Mouse (Mus musculus) lung, embryonic 15.5 days (tissue): ENCODE results near the gene Notch3. TPM values are rescaled to one million over a fixed set of nuclear protein-coding genes. Genes with fewer than 3 reads are reported as not detected.

Experiments
- ATAC-seq: fragments of 200-750 bp; cut with Nextera tagmentation; 2 replicates; pipeline ENCODE4 v1.8.0; 2017; ENCODE audit warnings: moderate number of reproducible peaks, borderline replicate concordance; ENCODE audit not compliant: low FRiP score, low TSS enrichment; ENCODE audit errors: extremely low read depth
- H3K27ac ChIP-seq: fragments of 300-500 bp; sonication (generic); 2 replicates; pipeline ENCODE4 v1.5.1; 2015; ENCODE audit warnings: moderate library complexity, mild to moderate bottlenecking, inconsistent platforms
- H3K27me3 ChIP-seq: fragments of 300-500 bp; sonication (generic); 2 replicates; pipeline ENCODE4 v1.6.1; 2015; ENCODE audit warnings: inconsistent platforms
- H3K36me3 ChIP-seq: fragments of 300-500 bp; sonication (generic); 2 replicates; pipeline ENCODE4 v1.6.1; 2015; ENCODE audit warnings: inconsistent platforms
- H3K4me1 ChIP-seq: fragments of 300-500 bp; sonication (generic); 2 replicates; pipeline ENCODE4 v1.6.1; 2015; ENCODE audit warnings: inconsistent platforms
- H3K4me2 ChIP-seq: fragments of 300-500 bp; sonication (generic); 2 replicates; pipeline ENCODE4 v1.6.1; 2015; ENCODE audit warnings: inconsistent platforms, mild to moderate bottlenecking, moderate library complexity
- H3K4me3 ChIP-seq: fragments of 300-500 bp; sonication (generic); 2 replicates; pipeline ENCODE4 v1.5.1; 2015; ENCODE audit warnings: mild to moderate bottlenecking, inconsistent platforms
- H3K9ac ChIP-seq: fragments of 300-500 bp; sonication (generic); 2 replicates; pipeline ENCODE4 v1.6.1; 2015; ENCODE audit warnings: inconsistent platforms
- H3K9me3 ChIP-seq: fragments of 300-500 bp; sonication (generic); 2 replicates; pipeline ENCODE4 v1.6.1; 2016; ENCODE audit warnings: inconsistent platforms
- WGBS: fragments of 180-500 bp; shearing (Covaris S2); methylation state at CpG from one replicate; pipeline ENCODE4 v1.1.7; 2015; 5-methylcytosine and 5-hydroxymethylcytosine counted together
- polyA plus RNA-seq: library from polyadenylated mRNA; unstranded; fragments of >200 nt; fragmentation: Nextera tagmentation; extraction: Ambion mirVana; gene quantifications from 2 replicates; pipeline ENCODE4 v1.2.1, GENCODE M21; 2015

Gene Notch3
- polyA plus RNA-seq, 1 experiment from 2014 or later, result 19.8 TPM

DNA sequence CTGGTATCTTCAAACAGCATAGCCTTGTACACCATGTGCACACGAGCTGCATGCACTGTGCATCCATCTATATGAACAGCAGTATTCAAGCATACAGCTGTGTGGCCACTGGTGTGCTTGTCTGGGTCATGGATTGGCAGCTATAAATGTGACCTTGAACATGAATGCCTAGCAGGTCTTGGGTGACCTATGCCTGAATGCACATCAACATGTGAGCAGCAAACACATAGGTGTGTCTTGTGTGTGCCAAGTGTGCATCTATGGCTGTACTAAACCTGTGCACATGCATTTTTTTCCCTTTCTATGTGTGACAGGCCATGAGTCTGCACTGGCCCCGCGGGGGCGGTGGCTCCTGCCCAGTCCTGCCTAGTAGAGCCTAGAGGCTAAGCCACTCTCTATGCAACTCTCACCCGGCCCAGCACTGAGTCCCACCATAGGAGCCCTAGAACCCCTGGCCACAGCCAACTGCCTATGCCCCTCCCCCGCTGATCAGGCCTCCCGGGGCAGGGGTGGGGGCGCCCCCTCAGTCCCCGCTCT, 1.3 kb downstream of the Notch3 start:
- WGBS, result 5% methylated on average over 9 of the region's 9 CpGs
- H3K27me3 ChIP-seq, result no peaks in the 10 kb centered on the region
- peak; percentile 44 for ATAC-seq
- peaks cover 47% of the 10 kb centered on the region for H3K4me1 ChIP-seq
- H3K4me2 ChIP-seq, result peak overlapping the region; percentile 88
- peak overlapping the region; percentile 75 for H3K9ac ChIP-seq
- H3K9me3 ChIP-seq, result no peaks in the 10 kb centered on the region
- peak overlapping the region; percentile 80 for H3K4me3 ChIP-seq
- peak overlapping the region; percentile 94 for H3K27ac ChIP-seq
- H3K36me3 ChIP-seq, result no peaks in the 10 kb centered on the region

GRCm38 (mm10) chr17:32164780-32165179, 1.9 kb downstream of the Notch3 start:
- no peaks in the 10 kb centered on the region for H3K36me3 ChIP-seq
- peaks cover 47% of the 10 kb centered on the region for H3K4me1 ChIP-seq
- H3K9ac ChIP-seq, result no peak overlapping the region
- no peaks in the 10 kb centered on the region for H3K9me3 ChIP-seq
- no peak overlapping the region; the same call in 1 of the 2 replicates for H3K4me3 ChIP-seq
- ATAC-seq, result no peak
- H3K27ac ChIP-seq, result peak overlapping the region; percentile 25; the same call in 1 of the 2 replicates
- no peaks in the 10 kb centered on the region for H3K27me3 ChIP-seq
- H3K4me2 ChIP-seq, result peak overlapping the region; percentile 88

GRCm38 (mm10) chr17:32163910-32164650, 2.6 kb downstream of the Notch3 start:
- H3K36me3 ChIP-seq, result no peaks in the 10 kb centered on the region
- H3K27ac ChIP-seq, result peak overlapping the region; percentile 25

DNA sequence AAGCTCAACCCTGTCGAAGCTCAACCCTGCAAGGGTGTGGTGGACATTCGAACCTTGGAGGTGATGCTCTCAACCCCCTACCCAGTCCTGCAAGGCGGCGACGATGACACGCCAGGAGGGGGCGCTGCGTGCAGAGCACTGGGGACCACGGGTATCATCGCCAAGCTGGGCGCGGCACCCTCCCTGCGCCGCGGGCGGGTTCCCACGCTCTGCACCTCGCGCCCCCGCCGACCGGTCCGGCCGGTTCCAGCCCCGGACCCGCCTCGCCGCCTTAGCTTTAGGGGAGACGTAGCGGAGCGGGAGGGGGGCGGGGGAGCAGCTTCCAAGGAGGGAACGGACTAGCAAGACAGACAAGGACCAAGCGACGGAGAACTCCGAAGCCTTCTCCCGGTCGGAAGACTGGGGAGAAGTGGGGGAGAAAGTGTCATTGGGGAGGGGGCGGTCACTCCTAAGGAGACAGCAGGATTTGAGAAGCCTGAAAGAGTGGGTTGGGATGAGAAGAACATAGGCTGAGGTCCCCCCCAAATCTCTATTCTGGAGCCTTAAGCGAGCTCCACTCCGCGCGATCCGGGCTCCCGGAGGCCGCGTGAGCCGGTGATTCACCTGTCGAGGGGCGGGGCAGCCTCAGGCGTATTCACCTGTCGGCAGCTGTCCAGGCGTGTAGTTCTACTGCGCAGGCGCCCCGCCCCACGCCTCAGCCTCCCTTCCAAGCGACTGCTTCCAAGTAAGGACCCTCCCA, 4.4 kb downstream of the Notch3 start:
- Histone ChIP-seq H3K9ac (peak overlapping the region; percentile 35), H3K9me3 (no peaks in the 10 kb centered on the region), H3K4me3 (peak overlapping the region; percentile 45), H3K27me3 (no peaks in the 10 kb centered on the region), H3K27ac (peak overlapping the region; percentile 83), H3K4me2 (peak overlapping the region; percentile 82), H3K36me3 (0 out of 2 replicates have a peak, but pooled peaks cover 12% of the 10 kb centered on the region), H3K4me1 (peaks cover 44% of the 10 kb centered on the region)
- 1% methylated on average over 54 of the region's 58 CpGs for WGBS
- peak; percentile 50 for ATAC-seq

More at GRCm38 (mm10) chr17:32163910-32164650, 2.6 kb downstream of the Notch3 start:
- WGBS, result 36% methylated on average over 6 of the region's 6 CpGs
- H3K4me3 ChIP-seq, result peak overlapping the region; percentile 5; the same call in 1 of the 2 replicates
- ATAC-seq, result no peak
- no peak overlapping the region for H3K9ac ChIP-seq
- H3K4me2 ChIP-seq, result peak overlapping the region; percentile 34
- no peaks in the 10 kb centered on the region for H3K9me3 ChIP-seq
- H3K4me1 ChIP-seq, result peaks cover 45% of the 10 kb centered on the region
- H3K27me3 ChIP-seq, result no peaks in the 10 kb centered on the region

GRCm38 (mm10) chr17:32160882-32161281, 5.8 kb downstream of the Notch3 start:
- Histone ChIP-seq H3K27me3 (no peaks in the 10 kb centered on the region), H3K4me2 (no peak overlapping the region), H3K9me3 (no peaks in the 10 kb centered on the region), H3K4me3 (no peak overlapping the region), H3K36me3 (peaks cover 15% of the 10 kb centered on the region), H3K9ac (no peak overlapping the region), H3K4me1 (peaks cover 39% of the 10 kb centered on the region), H3K27ac (no peak overlapping the region)
- ATAC-seq, result no peak
- WGBS, result 74% methylated on average over 4 of the region's 4 CpGs

DNA sequence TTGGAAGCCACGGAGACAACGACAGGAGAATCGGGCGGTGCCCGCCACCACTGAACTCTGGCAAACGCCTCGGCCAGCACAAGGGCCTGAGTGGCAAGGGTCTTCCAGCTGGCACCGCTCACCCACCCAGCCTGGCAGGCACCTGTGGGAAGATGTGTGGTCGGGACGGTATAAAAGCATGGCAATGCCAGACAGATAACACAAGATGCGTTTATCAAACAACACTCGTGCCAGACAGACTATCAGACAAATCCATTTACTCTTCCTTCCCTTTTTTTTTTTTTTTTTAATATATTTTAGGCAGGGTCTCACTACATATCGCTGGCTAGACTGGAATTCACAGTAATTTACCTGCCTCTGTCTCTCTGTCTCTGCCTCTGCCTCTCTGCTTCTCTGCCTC, 7.8 kb downstream of the Notch3 start:
- 80% methylated on average over 13 of the region's 13 CpGs for WGBS

GRCm38 (mm10) chr17:32146718-32147117, 19.9 kb downstream of the Notch3 start:
- H3K36me3 ChIP-seq, result peaks cover 67% of the 10 kb centered on the region
- H3K27ac ChIP-seq, result no peak overlapping the region
- WGBS, result 87% methylated on average over 8 of the region's 8 CpGs
- H3K9ac ChIP-seq, result no peak overlapping the region
- no peak overlapping the region for H3K4me2 ChIP-seq
- no peaks in the 10 kb centered on the region for H3K9me3 ChIP-seq
- no peak overlapping the region for H3K4me3 ChIP-seq
- H3K4me1 ChIP-seq, result peaks cover 3% of the 10 kb centered on the region
- H3K27me3 ChIP-seq, result no peaks in the 10 kb centered on the region
- ATAC-seq, result no peak

More for the DNA sequence above, 7.8 kb downstream of the Notch3 start:
- Histone ChIP-seq H3K4me3 (no peak overlapping the region), H3K9me3 (no peaks in the 10 kb centered on the region), H3K27me3 (no peaks in the 10 kb centered on the region), H3K36me3 (peaks cover 33% of the 10 kb centered on the region), H3K27ac (no peak overlapping the region), H3K4me2 (no peak overlapping the region), H3K4me1 (peaks cover 22% of the 10 kb centered on the region), H3K9ac (no peak overlapping the region)
- no peak for ATAC-seq

GRCm38 (mm10) chr17:32142907-32143854, 23.5 kb downstream of the Notch3 start:
- peak overlapping the region; percentile 45 for H3K4me2 ChIP-seq
- H3K9ac ChIP-seq, result no peak overlapping the region
- no peak overlapping the region for H3K27ac ChIP-seq
- H3K36me3 ChIP-seq, result peaks cover 81% of the 10 kb centered on the region
- WGBS, result 34% methylated on average over 39 of the region's 39 CpGs
- no peaks in the 10 kb centered on the region for H3K27me3 ChIP-seq
- ATAC-seq, result peak; percentile 64
- peaks cover 3% of the 10 kb centered on the region for H3K4me1 ChIP-seq
- peak overlapping the region; percentile 17; the same call in 1 of the 2 replicates for H3K4me3 ChIP-seq
- no peaks in the 10 kb centered on the region for H3K9me3 ChIP-seq

- H3K4me3 ChIP-seq, result no peak overlapping the region
- no peak overlapping the region for H3K27ac ChIP-seq
- no peak overlapping the region for H3K9ac ChIP-seq
- no peak overlapping the region for H3K4me2 ChIP-seq
- peaks cover 3% of the 10 kb centered on the region for H3K4me1 ChIP-seq
- H3K9me3 ChIP-seq, result no peaks in the 10 kb centered on the region
- H3K36me3 ChIP-seq, result peaks cover 81% of the 10 kb centered on the region
- H3K27me3 ChIP-seq, result no peaks in the 10 kb centered on the region
- no peak for ATAC-seq
- WGBS, result 91% methylated on average over 1 of the region's 1 CpGs
Observed at GRCm38 (mm10) chr17:32142234-32142633, 24.4 kb downstream of the Notch3 start.

- ATAC-seq, result no peak; the same call in 1 of the 2 replicates
- no peak overlapping the region for H3K27ac ChIP-seq
- H3K27me3 ChIP-seq, result no peaks in the 10 kb centered on the region
- H3K9ac ChIP-seq, result no peak overlapping the region
- peaks cover 70% of the 10 kb centered on the region for H3K36me3 ChIP-seq
- no peaks in the 10 kb centered on the region for H3K9me3 ChIP-seq
- no peak overlapping the region for H3K4me3 ChIP-seq
- 89% methylated on average over 16 of the region's 16 CpGs for WGBS
- no peak overlapping the region for H3K4me2 ChIP-seq
- H3K4me1 ChIP-seq, result no peaks in the 10 kb centered on the region
Observed at GRCm38 (mm10) chr17:32133375-32133774, 33.3 kb downstream of the Notch3 start.

GRCm38 (mm10) chr17:32132087-32132486, 34.6 kb downstream of the Notch3 start:
- WGBS, result 93% methylated on average over 11 of the region's 11 CpGs

More at GRCm38 (mm10) chr17:32132087-32132486, 34.6 kb downstream of the Notch3 start:
- Histone ChIP-seq H3K27ac (no peak overlapping the region), H3K4me1 (no peaks in the 10 kb centered on the region), H3K36me3 (peaks cover 62% of the 10 kb centered on the region), H3K4me2 (no peak overlapping the region), H3K27me3 (no peaks in the 10 kb centered on the region), H3K9ac (no peak overlapping the region), H3K4me3 (no peak overlapping the region), H3K9me3 (no peaks in the 10 kb centered on the region)
- ATAC-seq, result no peak
